Mouse (Mus musculus): ENCODE measurements around the gene Glrp1. TPM values are rescaled to one million over a fixed set of nuclear protein-coding genes. Genes with fewer than 3 reads are reported as not detected.

Gene Glrp1
- under 1 TPM in 2 of 4 experiments, not detected in 2; 0.17 to 0.26 TPM for total RNA-seq (2022)

DNA sequence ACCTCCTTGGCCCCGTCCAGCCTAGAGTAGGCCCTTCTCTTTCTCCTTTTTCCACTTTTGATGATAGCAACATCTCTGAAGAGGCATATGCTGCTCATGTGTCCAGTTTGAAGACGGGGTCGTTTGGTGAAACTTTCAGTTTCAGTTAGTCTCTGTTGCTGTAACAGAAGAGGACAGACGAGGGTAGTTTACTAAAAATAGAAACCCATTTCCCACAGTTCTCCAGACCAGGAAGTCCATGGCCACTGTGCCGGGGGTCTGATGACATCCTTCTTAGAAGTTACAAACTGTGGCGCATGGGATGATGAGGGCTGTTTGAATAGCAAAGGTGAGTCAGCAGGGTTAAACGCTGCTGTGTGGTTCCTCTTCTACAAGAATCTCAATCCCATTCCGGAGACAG is at the start of gene Glrp1:
Gene Glrp1, minus strand, starts transcription at position 278 of the 400 bp plus-strand sequence.
- DNase-seq (ENCODE audit: low spot score in 2 of 2): no peak

DNA sequence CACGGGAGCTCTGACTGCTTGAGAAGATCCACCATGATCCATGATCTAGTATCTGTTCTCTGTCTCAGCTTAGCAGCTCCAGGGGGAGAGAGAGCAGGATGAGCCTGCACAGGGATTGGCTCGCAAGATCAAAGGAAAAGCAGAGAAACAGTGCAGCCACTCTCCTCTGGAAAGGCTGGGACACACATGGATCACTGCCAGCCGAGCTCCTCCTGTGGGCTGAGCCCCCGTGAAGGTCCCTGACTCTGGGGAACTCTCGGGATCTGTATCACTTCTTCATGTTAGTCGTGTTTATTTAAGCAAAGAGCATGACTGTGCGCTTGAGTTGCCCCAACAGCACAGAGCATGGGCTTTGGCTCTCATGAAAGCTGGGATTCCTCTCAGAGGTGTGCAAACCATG is 49.4 kb upstream of the Glrp1 start:
- DNase-seq (ENCODE audit: low spot score in 2 of 2): no peak

DNA sequence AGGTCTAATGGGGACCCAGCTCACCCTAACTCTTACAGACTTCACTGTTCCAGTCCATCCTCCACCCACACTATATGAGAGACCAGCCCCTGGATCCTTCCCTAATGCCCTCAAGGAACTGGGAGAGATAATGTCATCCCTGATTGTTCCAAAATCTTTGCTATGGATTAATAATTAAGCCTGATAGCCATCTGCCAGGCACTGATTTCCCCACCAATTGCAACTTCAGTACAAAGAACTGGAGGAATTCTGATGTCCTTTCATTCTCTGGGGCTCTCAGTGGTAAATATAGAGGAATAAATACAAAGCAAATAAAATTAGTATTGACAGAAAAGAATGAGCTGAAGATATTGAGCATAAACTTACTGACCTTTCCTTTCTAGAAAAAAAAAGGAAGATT is 48.9 kb upstream of the Glrp1 start:
- no peak for DNase-seq (ENCODE audit: low spot score in 2 of 2)

DNA sequence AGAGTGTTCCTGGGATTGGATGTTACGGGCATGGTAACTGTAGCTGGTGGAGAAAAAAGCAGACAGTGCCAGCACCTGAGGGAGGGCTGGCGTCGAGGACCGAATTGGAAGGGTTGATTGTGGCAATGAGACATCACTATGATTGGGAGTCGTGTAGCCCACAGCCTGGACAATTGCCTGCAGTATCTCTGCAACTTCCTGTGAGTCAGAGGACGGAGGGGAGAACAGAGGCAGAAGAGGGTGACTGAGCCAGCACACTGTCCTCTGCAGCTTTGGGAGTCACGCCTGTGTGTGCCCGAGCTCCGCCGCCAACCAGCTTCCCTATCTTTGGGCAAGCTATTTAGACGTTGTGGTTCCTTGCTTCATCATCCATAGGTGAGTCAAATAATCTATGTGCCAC is 46.5 kb upstream of the Glrp1 start:
- DNase-seq (ENCODE audit: low spot score in 2 of 2): no peak

DNA sequence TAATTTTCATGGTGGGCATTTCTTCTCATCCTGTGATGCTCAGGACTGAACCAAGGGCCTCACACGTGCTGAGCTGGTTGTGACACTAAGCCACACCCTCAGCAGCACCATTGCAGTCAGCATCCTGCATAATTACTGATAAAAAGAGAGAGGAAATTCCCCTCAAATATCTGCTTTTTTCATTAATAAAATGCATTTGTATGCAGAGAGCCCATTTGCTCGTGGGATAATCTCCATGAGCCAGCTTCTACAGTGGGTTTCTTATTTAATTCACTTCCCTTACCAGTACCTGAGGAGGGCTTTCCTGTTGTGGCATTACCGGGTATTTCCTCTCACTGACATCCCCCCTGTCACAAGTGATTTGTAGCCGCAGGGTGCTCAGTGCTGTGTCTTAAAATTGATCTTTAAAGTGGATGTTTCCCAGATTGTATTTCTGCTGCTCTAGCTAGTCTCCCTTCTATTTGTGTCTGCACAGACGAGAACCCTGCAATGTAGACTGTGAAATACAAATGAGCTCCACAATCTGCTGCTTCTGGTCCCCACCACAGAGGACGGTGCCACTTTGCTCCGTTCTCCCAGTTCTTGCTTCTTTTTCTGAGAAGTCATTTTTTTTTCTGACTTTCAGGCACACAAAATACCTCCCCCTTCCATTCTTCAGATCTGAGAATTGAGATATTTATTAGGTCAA is 43.8 kb upstream of the Glrp1 start:
- no peak for DNase-seq (ENCODE audit: low spot score in 2 of 2)

DNA sequence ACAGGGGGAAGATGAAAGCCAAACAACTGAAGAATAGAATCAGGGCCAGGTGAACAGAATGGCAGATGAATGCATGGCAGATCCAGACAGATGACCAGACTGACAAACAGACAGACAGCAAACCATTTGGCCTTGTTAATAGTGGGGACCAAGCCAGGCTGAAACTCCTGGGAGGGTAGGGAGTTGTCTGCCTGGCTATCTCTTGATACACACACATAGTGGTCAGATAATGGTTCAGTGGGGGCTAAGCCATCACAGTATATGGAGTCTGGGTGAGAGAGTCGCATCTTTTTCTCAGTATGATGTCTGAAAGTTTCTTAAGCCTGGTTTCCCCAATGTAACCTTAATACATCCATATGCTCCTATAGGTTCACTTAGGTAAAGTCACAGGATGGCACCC is 39.4 kb upstream of the Glrp1 start:
- DNase-seq (ENCODE audit: low spot score in 2 of 2): no peak

DNA sequence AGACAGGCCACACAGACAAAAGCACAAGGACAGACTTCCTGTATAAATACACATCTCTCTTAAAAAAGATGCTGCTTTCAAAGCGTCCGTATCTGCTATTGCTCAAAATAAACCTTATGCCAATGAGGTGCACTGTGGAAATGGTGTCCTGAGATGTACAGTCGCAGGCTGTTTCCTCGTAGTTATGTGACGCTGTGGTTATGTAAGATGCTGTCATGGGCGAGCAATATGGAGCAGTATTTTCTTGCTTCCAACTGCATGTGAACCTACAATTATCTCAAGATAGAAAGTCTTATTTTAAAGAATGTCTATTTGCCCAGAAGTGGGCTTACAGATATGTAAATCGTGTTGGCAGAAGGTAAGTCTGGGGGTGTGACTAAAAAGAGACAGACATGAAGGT is 37.3 kb upstream of the Glrp1 start:
- DNase-seq (ENCODE audit: low spot score in 2 of 2): no peak

DNA sequence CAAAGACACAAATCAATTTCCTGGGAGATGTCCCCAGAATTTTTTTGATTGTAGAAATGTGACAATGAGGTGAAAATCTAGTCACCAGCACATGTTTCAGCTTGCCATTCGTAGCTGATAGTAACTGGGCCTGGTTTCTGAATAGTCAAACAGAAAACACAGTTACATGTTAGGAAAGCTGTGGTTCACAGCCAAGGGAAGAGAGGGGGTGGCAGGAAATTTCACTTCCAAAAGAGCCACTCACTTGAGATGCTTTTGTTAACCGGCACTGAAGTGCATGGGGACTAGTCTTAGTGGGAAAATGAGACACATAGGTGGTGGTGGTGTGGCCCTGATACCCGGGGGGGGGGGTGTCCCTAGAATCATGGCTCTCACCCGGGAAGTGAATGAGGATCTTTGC is 33.7 kb upstream of the Glrp1 start:
- no peak for DNase-seq (ENCODE audit: low spot score in 2 of 2)

DNA sequence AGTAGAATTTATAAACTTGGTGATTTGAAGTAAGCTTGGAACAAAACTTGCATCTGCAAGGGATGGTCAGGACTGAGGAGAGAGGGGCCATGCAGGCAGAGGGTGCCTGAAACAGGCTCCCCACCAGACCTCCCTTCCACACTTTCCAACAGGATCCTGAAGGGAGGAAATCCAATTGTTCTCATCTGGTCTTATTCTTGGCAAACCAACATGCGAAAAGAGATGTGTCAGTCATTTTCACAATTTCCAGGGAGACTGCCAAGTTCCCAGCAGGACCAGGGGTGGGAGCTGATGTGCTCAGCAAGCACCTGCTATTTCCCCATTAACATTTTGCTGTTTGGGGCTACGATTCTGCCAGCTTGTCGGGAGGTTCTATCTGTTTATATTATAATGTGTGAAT is 30.0 kb upstream of the Glrp1 start:
- DNase-seq (ENCODE audit: low spot score in 2 of 2): no peak

DNA sequence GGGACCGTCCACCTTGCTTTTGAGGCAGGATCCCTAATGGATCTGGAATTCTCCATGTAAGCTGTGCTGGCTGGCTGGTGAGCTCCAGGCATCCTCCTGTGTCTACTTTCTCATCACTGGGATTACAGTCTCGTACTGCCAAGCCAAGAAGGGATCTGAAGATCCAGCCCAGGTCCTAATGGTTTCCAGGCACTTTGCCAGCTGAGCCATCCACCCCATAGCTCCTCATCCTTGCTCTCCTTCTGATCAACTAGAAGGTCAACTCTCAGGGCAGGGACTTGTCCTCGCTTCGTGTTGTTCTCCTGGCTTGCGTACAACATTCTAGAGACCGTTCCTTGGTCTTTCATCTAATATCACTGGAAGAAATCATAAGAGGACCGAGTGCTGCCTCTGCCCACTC is 29.4 kb upstream of the Glrp1 start:
- no peak for DNase-seq (ENCODE audit: low spot score in 2 of 2)

DNA sequence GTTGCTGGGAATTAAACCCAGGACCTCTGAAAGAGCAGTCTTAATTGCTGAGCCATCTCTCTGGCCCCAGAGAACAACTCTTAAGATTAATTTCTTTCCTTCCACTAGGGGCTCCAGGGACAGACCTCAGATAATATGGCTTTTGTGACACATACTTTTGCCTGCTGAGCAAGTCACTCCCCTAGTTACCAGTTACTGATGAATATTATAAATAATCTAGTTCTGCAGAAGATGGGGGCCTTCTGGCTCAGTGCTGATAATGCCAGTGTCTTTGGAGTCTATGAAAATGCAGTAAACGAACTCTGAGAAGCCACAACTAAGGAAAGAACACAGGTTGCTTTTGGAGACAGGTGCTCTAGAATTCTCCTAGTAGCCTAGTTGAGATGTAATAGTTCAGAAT is 26.4 kb upstream of the Glrp1 start:
- no peak for DNase-seq (ENCODE audit: low spot score in 2 of 2)

DNA sequence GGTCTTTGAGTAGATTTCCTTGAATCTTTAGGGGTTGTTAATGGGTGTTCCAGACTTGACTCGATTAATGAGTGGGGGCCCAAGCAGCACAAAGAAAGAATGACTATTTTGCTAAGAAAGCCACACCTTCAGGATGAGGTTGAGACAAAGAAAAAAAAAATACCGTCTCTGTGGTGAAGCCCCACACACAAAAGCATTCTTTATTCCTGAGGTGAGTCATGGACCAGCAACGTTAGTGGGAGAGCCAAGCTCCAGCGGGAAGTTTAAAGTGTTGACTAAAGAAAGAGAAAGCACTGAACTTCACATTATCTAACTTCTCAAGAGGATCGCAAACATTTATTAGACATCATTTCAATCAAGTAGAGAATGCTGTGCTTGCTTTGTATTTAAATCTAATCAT is 24.2 kb upstream of the Glrp1 start:
- no peak for DNase-seq (ENCODE audit: low spot score in 2 of 2)

DNA sequence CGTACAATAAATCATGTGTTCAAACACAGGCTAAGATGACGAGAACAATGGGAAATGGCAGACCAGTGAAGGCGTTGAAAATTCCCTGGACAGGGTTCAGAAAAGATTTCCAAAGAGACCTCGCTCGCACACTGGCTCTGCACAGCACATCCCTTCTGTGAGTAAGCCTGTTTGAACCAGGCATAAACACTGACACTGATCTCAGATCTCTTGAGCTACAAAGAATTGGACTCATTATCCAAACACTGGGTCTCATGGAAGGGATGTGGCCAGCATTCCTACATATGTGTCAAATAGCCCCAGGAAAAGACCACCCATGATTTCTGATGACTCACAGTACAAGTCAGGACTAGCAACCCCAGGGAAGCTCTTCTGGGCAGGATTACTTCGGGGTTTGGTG is 16.3 kb upstream of the Glrp1 start:
- DNase-seq (ENCODE audit: low spot score in 2 of 2): no peak

DNA sequence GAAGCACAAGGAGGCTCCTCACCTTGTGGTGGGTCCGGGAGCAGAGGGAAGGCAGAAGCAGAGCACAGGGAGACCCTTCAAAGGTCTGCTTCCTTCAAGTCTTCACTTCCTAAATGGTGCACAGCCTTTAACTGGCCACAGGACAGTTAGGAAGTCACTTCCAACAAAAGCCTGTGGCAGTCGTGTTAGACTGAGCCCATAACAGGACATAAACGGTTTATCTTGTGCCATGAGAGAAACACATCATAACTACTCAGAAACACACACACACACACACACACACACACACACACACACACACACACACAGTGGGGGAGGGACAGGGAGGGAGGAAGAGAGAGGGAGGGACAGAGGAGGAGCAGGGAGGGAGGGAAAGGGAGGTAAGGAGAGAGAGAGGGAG is 15.8 kb upstream of the Glrp1 start:
- no peak for DNase-seq (ENCODE audit: low spot score in 2 of 2)

DNA sequence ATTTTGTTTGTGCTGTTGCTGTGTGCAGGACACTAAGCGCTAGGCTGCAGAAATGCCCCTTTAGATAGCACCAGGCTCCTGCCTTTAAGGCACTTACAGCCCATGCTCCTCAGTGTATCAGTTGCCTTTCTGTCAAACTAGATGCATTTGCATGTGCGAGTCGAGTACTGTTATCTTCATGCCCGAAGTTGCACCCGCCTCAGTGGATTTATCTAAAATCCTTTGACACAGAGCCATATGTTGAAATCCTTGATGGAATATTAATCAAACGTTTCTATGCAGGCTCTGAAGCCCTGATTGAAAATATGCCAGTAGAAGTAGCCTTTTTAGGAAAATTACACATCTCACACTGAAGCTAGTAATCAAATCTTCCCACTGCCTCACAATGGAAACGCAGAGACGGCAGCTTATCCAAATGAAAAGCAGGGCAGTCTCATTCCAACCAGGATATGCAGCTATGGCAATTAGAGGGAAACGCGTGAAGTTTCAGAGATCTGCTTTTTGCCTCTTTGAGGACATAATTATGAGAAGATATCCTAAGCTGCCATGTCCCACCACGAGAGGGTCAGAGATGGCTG is 11.4 kb upstream of the Glrp1 start:
- DNase-seq (ENCODE audit: low spot score in 2 of 2): no peak

DNA sequence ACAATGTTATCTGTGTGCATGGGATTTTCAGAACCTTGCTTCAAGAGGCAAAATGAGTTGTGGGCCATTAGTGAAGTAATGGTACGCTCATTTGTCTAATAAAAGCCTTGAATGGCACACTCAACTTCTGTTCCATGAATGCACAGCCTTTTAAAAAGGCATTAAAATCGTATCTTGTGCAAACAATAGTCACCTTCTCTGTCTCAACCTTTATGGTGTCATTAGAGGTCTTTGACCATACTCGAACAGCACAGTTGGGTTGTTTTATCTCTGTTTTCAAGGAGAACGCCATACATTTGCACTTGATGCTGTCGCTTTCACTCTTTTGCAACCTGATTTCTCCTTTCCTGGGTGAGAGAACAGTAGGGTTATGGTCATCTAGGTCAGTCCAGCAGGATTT is 3.7 kb upstream of the Glrp1 start:
- DNase-seq (ENCODE audit: low spot score in 2 of 2): no peak

DNA sequence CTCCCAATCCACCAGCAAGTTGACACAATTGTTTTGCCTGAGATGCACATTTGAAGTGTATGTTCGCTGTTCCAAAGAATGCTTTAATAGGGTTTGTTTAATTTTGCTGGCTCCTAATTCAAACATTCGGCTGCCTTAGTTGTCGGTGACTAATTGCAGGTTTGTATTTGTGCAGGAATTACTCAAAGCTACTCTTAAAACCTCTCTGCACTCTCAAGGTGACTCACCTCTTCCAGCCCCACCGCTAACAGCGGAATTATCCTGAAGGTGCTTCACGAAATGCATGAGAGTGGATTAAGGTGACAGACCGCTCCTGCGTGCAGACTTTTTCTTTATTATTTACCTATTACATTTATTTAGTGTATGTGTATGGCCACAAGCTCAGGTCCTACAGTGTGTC is 2.0 kb downstream of the Glrp1 start:
- DNase-seq (ENCODE audit: low spot score in 2 of 2): no peak

DNA sequence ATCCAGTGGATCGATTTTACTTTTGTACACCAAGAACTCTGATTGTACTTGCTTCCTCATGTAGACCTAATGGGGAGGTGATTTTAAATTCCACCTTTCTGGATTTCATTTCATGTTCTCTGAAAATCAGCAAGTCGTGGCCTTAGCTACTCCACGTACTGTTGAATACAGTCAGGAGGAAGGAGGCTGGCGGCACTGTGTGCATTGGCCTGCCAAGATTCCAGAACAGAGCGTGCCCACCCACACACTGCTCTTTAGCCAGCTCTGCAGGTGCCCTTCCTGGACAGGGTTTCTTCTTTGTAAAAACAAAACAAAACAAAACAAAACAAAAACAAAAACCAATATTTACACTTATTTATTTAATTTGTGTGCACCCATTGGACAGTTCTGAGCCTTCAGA is 2.7 kb downstream of the Glrp1 start:
- DNase-seq (ENCODE audit: low spot score in 2 of 2): no peak

DNA sequence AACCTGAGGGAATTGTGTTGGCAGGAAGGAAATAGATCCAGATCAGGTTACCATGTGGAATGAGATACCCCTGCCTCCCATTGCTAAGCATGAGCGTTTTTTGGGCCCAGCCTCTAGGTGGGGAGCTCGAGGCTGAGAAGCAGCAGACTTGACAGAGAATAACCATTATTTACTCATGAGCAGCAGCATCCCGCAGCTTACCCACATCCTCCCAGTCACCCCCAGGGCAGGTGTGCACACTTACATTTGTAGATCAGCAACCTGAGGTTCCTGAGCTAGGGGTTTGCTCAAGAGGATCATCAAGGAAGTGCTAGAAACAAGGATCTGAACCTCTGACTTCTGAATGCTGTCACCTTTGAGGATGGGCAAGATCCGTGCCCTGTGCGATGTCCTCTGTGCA is 3.5 kb downstream of the Glrp1 start:
- no peak for DNase-seq (ENCODE audit: low spot score in 2 of 2)

DNA sequence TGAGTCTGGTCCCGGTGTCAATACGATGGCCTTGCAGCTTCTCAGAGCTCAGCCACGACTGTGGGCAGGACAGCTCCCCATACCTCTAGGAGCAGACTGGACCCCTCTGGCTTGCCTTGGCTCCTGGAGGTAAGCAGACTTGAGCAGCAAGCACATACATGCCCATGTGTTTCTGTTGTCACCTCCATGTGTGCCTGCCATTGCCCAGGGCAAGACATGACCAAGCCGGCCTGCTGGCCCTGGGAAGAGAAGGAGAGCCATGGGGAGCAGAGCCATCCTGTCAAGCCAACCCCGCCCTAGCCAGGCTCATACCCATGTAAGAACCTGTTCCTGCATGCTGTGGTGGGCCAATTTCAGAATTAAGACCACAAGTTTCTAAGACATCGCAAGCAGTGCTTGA is 4.2 kb downstream of the Glrp1 start:
- DNase-seq (ENCODE audit: low spot score in 2 of 2): no peak

DNA sequence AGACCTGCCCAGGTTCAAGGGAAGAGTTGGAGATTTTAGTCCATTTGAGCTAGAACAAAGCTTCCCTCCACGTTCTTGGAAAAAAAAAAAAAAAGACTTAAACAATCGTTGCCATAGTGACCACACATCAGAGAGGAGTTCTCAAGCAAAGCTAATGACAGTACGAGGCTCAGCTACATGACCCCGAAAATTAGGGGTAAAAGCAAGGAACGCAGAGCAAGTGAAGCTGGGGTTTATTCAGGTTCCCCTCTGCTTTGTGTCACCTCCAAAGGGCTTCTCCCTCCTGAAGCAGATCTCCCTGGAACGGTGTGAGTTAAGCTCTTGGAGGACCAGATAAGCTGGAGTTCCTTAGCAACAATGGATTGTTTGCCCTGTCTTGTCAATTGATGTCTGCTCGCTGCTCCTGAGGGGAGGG is 5.3 kb downstream of the Glrp1 start:
- DNase-seq (ENCODE audit: low spot score in 2 of 2): no peak

DNA sequence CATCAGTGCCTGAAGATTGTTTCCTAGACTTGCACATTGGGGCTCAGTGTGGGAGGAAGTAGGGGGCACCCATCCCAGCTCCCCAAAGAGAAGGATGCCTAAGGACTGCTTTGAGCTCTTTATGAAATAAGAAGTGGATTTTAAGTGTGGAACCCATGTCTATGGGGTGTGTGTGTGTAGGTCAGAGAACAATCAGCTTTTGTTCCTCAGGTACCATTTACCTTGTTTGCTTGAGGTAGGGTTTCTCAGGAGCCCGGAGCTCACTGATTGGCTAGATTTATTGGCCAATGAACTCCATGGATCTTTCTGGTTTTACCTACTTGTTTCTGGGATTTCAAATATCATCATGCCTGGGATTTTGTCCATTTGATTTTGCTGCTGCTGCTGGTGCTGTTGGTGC is 7.0 kb downstream of the Glrp1 start:
- DNase-seq (ENCODE audit: low spot score in 2 of 2): no peak

DNA sequence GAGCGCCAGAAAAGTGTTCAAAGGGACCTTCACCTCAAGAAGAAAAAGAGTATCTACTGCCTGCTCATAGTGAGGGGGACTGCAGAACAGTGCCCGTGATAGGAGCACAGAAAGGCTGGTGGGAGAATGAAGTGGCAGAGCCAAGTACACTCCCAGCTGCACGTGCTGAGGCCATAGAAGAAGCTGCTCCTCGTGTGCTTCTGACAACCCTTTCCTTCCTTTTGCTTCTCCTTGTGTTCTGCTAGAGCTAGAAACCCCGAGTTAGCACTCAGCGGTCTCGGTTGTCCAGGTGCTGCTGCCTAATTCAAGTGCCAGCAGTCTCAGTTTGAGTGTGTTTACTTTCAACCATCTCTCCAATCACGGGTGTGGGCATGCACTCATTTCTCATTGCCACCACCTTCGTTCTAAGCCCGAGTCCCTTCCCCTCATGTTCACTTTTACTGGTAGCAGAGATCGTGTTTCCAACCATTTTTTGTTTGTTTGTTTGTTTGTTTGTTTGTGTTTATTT is 10.6 kb downstream of the Glrp1 start:
- DNase-seq (ENCODE audit: low spot score in 2 of 2): no peak

DNA sequence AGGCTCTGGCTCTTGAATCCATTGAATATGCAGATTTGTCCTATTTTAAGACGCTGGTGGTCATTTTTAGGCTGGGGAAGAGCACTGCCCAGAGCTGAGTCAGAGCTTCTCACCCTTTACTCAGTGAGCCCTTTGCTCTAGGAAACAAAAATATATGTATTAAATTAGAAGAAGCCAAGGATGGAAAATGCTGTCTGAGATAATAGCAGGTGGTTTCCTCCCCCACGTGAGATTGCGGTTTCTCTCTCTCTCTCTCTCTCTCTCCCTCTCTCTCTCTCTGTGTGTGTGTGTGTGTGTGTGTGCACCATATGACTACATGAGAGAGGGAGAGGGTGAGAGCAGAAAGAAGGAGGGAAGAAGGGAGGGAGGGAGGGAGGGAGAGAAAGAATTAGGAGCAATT is 12.5 kb downstream of the Glrp1 start:
- DNase-seq (ENCODE audit: low spot score in 2 of 2): no peak
